Mouse (Mus musculus) limb, embryonic 14.5 days (tissue): ENCODE results near the gene Tm9sf2. TPM values are rescaled to one million over a fixed set of nuclear protein-coding genes. Genes with fewer than 3 reads are reported as not detected.

Experiments used
- ATAC-seq: fragments of 200-750 bp; cut with Nextera tagmentation; 2 replicates; pipeline ENCODE4 v1.8.0; 2017; ENCODE audit warnings: low read depth, moderate number of reproducible peaks, moderate TSS enrichment; ENCODE audit not compliant: low FRiP score
- DNase-seq: peaks from one replicate; pipeline ENCODE4 v3.0.0-alpha.2; 2015; ENCODE audit warnings: low spot score
- H3K27ac ChIP-seq: fragments of 300-500 bp; sonication (generic); replicated peaks from 2 replicates; pipeline ENCODE4 v1.5.1; 2014; ENCODE audit warnings: low read depth, mild to moderate bottlenecking, low read length, moderate library complexity, mixed read lengths
- H3K27me3 ChIP-seq: fragments of 300-500 bp; sonication (generic); 2 replicates; pipeline ENCODE4 v1.6.1; 2014; ENCODE audit warnings: low read length, mixed read lengths; ENCODE audit not compliant: control insufficient read depth, insufficient read depth
- H3K36me3 ChIP-seq: fragments of 300-500 bp; sonication (generic); 2 replicates; pipeline ENCODE4 v1.6.1; 2014; ENCODE audit warnings: mild to moderate bottlenecking, low read length, moderate library complexity, mixed read lengths; ENCODE audit not compliant: control insufficient read depth, insufficient read depth
- H3K4me1 ChIP-seq: fragments of 300-500 bp; sonication (generic); 2 replicates; pipeline ENCODE4 v1.6.1; 2014; ENCODE audit warnings: antibody characterized with exemption, low read length, mixed read lengths; ENCODE audit not compliant: control insufficient read depth, insufficient read depth
- H3K4me2 ChIP-seq: fragments of 300-500 bp; sonication (generic); replicated peaks from 2 replicates; pipeline ENCODE4 v1.6.1; 2014; ENCODE audit warnings: low read depth, mild to moderate bottlenecking, low read length, moderate library complexity; ENCODE audit not compliant: severe bottlenecking
- H3K4me3 ChIP-seq: fragments of 300-500 bp; sonication (generic); replicated peaks from 2 replicates; pipeline ENCODE4 v1.5.1; 2014; ENCODE audit warnings: low read length
- H3K9ac ChIP-seq: fragments of 300-500 bp; sonication (generic); 2 replicates; pipeline ENCODE4 v1.6.1; 2014; ENCODE audit warnings: mild to moderate bottlenecking, low read depth, low read length, moderate library complexity; ENCODE audit not compliant: severe bottlenecking
- H3K9me3 ChIP-seq: fragments of 300-500 bp; sonication (generic); 2 replicates; pipeline ENCODE4 v1.6.1; 2016; ENCODE audit warnings: low read length; ENCODE audit not compliant: control insufficient read depth
- POLR2A ChIP-seq: fragments of 200-500 bp; IDR thresholded peaks from 2 replicates; pipeline ENCODE4 v1.8.0; 2012; ENCODE audit warnings: inconsistent platforms, mild to moderate bottlenecking, moderate library complexity, borderline replicate concordance; ENCODE audit not compliant: insufficient read depth, insufficient read length; ENCODE audit errors: extremely low read depth
- WGBS: fragments of 180-500 bp; shearing (Covaris S2); extraction: QIAGEN DNeasy Blood & Tissue Kit; methylation state at CpG from one replicate; pipeline ENCODE4 v1.1.7; 2014; 5-methylcytosine and 5-hydroxymethylcytosine counted together
- polyA plus RNA-seq, 2 experiments: library from polyadenylated mRNA; depleted of rRNA in 1 of 2; stranded (reverse) in 1 of 2; unstranded in 1 of 2; fragments of >200 nt; fragmentation: Nextera tagmentation in 1 of 2; extraction: Ambion mirVana in 1 of 2; gene quantifications; 2 replicates each; pipeline versions ENCODE4 v1.2.1 to v1.2.3; 2012 to 2014

Tm9sf2 gene
- polyA plus RNA-seq, 2 experiments, result 92.5 to 154 TPM

DNA sequence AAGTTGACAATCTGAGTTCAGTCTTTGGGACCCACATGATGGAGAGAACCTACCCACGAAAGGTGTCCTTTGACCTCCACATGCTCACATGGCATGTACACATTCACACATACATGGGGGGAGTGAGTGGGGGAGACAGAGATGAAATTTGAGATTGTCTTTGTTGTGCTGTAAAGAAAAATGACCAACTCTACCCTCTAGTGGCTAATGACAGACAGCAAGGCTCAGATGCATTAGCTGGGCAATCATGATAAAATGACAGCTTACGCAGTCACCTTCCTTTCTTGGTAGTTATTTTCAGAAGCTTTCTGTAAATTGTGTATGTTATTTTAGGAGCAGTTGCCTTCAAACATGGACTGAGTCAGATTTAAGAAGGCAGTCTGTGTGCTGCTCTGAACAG is 4.8 kb downstream of the Tm9sf2 start:
- no peak overlapping the region for H3K27ac ChIP-seq
- ATAC-seq, result no peak
- no peak overlapping the region for H3K4me3 ChIP-seq
- H3K4me1 ChIP-seq, result peaks cover 15% of the 10 kb centered on the region
- no peaks in the 10 kb centered on the region for H3K27me3 ChIP-seq
- no peak overlapping the region for H3K9ac ChIP-seq
- H3K4me2 ChIP-seq, result no peak overlapping the region
- DNase-seq, result no peak
- 96% methylated on average over 2 of the region's 2 CpGs for WGBS
- peaks cover 9% of the 10 kb centered on the region; the same call in 1 of the 2 replicates for H3K36me3 ChIP-seq
- TF ChIP-seq POLR2A, result no peak
- H3K9me3 ChIP-seq, result no peaks in the 10 kb centered on the region

DNA sequence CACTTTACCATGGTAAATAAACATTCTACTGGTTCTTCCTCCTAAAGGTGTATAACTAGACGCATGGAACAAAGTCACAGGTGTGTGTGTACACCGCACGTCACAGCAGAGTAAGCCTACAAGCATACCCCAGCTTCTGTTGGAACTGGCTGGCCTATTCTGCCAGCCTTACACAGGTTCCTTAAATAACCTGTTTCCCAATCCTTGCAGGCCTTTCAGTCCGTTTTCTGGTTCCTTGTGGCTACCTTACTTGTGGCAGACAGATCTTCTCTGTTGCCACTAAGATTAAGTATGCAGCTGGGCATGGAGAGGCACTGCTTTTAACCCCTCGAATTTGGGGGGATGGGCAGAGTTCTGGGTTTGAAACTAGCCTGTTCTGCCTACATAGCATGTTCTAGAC is 5.5 kb downstream of the Tm9sf2 start:
- WGBS, result 89% methylated on average over 5 of the region's 5 CpGs
- Histone ChIP-seq H3K4me1 (peaks cover 15% of the 10 kb centered on the region), H3K27me3 (no peaks in the 10 kb centered on the region), H3K9me3 (no peaks in the 10 kb centered on the region), H3K4me3 (no peak overlapping the region), H3K27ac (no peak overlapping the region), H3K9ac (no peak overlapping the region), H3K4me2 (no peak overlapping the region), H3K36me3 (peaks cover 9% of the 10 kb centered on the region; the same call in 1 of the 2 replicates)
- DNase-seq (no peak), ATAC-seq (no peak)
- TF ChIP-seq POLR2A, result no peak

DNA sequence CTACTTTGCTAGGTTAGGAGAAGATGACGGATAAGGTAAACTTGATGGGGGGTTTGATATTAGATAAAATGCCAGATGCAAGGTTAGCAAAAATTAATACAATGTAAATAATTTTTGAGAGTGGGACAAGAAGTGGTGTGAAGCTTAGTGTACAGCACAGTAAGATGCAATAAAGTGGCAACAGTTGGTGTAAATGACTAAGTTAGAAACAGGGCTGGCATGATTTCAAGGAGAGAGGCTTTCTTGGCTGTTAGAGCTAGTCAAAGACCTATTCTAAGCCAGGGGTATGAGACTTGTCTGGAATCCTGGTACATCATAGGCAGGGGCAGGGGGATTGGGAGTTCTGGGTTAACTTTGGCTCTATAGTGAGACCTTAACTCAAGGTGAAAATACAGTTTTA is 9.4 kb downstream of the Tm9sf2 start:
- ATAC-seq, result no peak
- 85% methylated on average over 1 of the region's 1 CpGs for WGBS

DNA sequence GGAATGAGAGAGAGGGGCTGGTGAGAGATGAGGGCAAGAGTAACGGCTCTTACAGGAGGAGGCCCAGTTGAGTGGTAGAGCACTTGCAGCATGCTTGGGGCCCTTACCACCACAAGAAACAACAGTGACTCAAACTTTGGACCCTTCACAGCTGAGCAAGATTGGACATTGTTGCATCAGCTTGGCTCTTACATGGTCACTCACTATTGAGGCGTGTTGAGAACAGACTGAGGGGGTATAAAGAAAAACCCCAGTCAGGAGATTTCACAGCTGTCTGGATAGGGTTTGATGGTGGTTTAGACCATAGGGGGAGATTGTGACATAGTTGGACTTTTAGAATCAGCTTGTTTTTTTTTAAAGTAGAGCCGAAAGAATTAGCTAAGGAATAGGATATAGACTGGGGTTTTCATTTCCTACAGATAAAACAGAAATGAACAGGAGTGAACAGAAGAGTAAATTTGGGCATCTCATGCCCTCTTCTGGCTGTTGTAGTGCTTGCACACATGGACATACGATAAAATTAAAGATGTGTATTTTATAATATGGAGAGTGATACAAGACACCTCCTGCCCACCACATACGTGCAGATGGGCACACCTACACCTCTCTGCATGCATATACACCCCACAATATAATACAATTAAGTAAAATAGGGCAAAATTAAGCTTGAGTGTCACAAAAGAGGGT is 23.4 kb downstream of the Tm9sf2 start:
- peak; percentile 17 for DNase-seq
- no peak for TF ChIP-seq POLR2A
- peaks cover 53% of the 10 kb centered on the region for H3K36me3 ChIP-seq
- H3K4me2 ChIP-seq, result no peak overlapping the region
- WGBS, result 87% methylated on average over 5 of the region's 5 CpGs
- no peak overlapping the region for H3K9ac ChIP-seq
- no peak for ATAC-seq
- no peaks in the 10 kb centered on the region for H3K4me1 ChIP-seq
- no peak overlapping the region for H3K27ac ChIP-seq
- H3K9me3 ChIP-seq, result no peaks in the 10 kb centered on the region
- no peaks in the 10 kb centered on the region for H3K27me3 ChIP-seq
- no peak overlapping the region for H3K4me3 ChIP-seq

More for the DNA sequence above, 9.4 kb downstream of the Tm9sf2 start:
- H3K27ac ChIP-seq, result no peak overlapping the region
- no peak for DNase-seq
- peaks cover 6% of the 10 kb centered on the region; the same call in 1 of the 2 replicates for H3K36me3 ChIP-seq
- H3K4me1 ChIP-seq, result no peaks in the 10 kb centered on the region
- no peak for TF ChIP-seq POLR2A
- no peak overlapping the region for H3K4me3 ChIP-seq
- H3K9ac ChIP-seq, result no peak overlapping the region
- H3K9me3 ChIP-seq, result no peaks in the 10 kb centered on the region
- H3K27me3 ChIP-seq, result no peaks in the 10 kb centered on the region
- no peak overlapping the region for H3K4me2 ChIP-seq

GRCm38 (mm10) chr14:122131644-122132043 is 24.8 kb downstream of the Tm9sf2 start:
- Histone ChIP-seq H3K9me3 (no peaks in the 10 kb centered on the region), H3K36me3 (peaks cover 44% of the 10 kb centered on the region), H3K27me3 (no peaks in the 10 kb centered on the region), H3K4me3 (no peak overlapping the region), H3K9ac (no peak overlapping the region), H3K4me2 (no peak overlapping the region), H3K27ac (no peak overlapping the region), H3K4me1 (no peaks in the 10 kb centered on the region)
- DNase-seq, result no peak
- TF ChIP-seq POLR2A, result no peak
- no peak for ATAC-seq
- 78% methylated on average over 2 of the region's 2 CpGs for WGBS
